Mouse (Mus musculus) testis, adult 2 months (tissue): ENCODE measurements around the gene Olfr11.

Source experiments
- CTCF ChIP-seq: fragments of 200-500 bp; IDR thresholded peaks from 2 replicates; pipeline ENCODE4 v1.5.1; 2012; ENCODE audit warnings: low read depth, mild to moderate bottlenecking, inconsistent platforms, low read length, moderate library complexity; ENCODE audit not compliant: control insufficient read depth, insufficient read depth, insufficient replicate concordance
- POLR2A ChIP-seq: fragments of 200-500 bp; IDR thresholded peaks from 2 replicates; pipeline ENCODE4 v1.6.1; 2012; ENCODE audit warnings: low read depth, mild to moderate bottlenecking, inconsistent platforms, low read length, moderate library complexity; ENCODE audit not compliant: control insufficient read depth

- TF ChIP-seq POLR2A (no peak), CTCF (no peak)
Measured at GRCm38 (mm10) chr13:21663286-21663685, 21.0 kb upstream of the Olfr11 start, which contains the start of gene Olfr1361.
